Mouse (Mus musculus): Measurements from ENCODE around the gene Hnf4a. TPM values are rescaled to one million over a fixed set of nuclear protein-coding genes. Genes with fewer than 3 reads are reported as not detected.

Hnf4a gene
- polyA plus RNA-seq, 1 experiment, result not detected

DNA sequence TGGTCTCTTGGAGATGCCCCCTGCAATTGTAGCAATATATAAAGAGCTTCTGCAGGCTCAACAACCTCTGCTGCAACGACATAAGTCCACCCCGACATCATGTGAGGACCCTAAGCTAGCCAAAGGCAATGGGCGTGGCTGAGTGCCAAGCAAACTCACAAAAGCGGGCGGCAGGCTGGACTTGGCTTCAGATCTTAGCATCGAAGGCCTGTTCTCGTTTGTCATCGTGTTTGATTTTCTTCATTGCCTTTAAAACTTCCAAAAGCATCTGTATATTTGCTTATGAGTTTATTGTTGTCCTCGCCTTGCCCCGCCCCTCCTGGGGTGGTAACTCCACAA lies 77.4 kb downstream of the Hnf4a start:
- H3K27ac ChIP-seq (replicated peaks; ENCODE audit: low read depth, low read length), result no peak overlapping the region; the same call in 1 of the 2 replicates
- no peak overlapping the region for H3K4me3 ChIP-seq (ENCODE audit: insufficient read depth, low read depth, low read length)
- no peaks in the 10 kb centered on the region; the same call in 1 of the 2 replicates for H3K4me1 ChIP-seq (ENCODE audit: control insufficient read depth, insufficient read depth, insufficient read length, low read length)

DNA sequence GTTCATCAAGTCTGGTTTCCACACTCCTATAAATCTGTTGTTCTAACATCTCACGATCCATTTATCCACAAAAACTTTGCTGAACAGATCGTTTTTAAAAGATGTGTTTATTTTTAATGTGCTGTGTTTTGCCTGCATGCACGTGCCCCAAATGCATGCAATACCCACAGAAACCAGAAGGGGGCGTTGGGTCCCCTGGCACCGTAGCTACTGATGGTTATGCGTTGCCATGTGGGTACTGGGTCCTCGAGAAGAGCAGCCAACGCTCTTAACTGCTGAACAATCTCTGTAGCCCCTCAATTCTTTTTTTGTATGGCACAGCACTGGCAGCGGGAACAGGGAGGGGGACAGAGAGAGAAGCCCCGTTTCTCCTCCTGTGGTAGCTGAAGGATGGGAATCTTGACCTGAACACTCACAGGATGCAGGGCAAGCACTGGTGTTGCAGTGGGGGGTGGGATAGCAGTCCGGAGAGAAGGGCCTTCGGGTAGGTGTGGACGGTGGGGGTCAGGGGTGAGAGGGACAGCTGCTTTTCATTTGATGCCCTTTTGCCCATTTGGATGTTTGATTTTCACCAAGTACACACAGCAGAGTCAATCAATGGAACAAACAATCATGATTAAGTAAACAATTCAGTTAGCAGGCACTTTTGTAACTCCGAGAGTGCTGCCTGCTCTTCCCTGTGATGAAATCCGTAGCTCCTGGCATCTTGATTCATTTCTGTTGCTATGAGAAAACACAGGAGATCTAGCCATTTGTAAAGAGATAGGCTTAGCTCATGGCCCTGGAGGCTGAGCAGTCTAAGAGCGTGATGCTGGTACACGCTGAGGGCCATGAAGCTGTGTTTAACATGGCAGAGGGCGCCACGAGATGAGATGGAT lies 80.0 kb downstream of the Hnf4a start:
- H3K4me1 ChIP-seq (ENCODE audit: control insufficient read depth, insufficient read depth, insufficient read length, low read length), result no peaks in the 10 kb centered on the region; the same call in 1 of the 2 replicates
- no peak overlapping the region for H3K4me3 ChIP-seq (ENCODE audit: insufficient read depth, low read depth, low read length)
- H3K27ac ChIP-seq (replicated peaks; ENCODE audit: low read depth, low read length), result peak overlapping the region; percentile 12; the same call in 1 of the 2 replicates

DNA sequence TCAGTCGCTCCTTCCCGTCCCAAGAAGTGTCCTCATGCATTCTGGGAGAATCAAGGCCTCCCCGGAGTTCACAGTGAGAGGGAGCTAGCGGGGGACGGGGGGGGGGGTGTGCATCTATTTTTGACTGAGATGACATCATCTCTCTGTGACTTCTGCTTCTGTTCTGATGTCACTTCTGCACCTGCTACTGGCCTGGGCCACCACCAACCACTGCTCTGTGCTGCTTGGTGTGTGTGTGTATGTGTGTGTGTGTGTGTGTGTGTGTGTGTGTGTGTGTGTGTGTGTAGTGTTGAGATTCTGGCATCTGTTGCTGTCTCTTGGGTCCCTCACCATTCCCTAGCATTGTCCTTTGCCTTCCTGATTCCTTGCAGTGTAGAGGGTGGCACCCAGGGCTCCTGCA lies 80.9 kb downstream of the Hnf4a start:
- Histone ChIP-seq H3K4me1 (ENCODE audit: control insufficient read depth, insufficient read depth, insufficient read length, low read length) (no peaks in the 10 kb centered on the region; the same call in 1 of the 2 replicates), H3K4me3 (ENCODE audit: insufficient read depth, low read depth, low read length) (no peak overlapping the region), H3K27ac (replicated peaks; ENCODE audit: low read depth, low read length) (no peak overlapping the region)

DNA sequence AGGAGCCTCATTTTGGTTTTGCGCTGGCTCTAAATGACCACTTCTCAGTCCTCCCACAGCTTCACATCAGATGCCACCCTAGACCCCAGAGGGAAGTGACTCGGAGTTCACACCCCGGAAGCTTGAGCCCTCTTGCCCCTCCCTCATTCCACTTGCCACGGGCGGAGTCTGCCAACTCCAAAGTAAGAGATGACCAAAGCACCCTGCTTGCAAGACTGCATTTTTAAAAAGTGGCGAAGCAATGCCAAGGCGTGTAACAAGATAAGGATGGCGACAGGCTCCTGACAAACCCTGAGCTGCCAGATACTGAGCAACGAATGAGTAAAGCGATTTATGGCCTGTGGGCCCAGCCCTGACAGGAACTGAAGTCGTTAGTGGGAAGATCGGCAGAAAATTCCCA lies 83.6 kb downstream of the Hnf4a start:
- Histone ChIP-seq H3K4me3 (ENCODE audit: insufficient read depth, low read depth, low read length) (no peak overlapping the region), H3K27ac (replicated peaks; ENCODE audit: low read depth, low read length) (peak overlapping the region; percentile 75), H3K4me1 (ENCODE audit: control insufficient read depth, insufficient read depth, insufficient read length, low read length) (peaks cover 7% of the 10 kb centered on the region; the same call in 1 of the 2 replicates)

DNA sequence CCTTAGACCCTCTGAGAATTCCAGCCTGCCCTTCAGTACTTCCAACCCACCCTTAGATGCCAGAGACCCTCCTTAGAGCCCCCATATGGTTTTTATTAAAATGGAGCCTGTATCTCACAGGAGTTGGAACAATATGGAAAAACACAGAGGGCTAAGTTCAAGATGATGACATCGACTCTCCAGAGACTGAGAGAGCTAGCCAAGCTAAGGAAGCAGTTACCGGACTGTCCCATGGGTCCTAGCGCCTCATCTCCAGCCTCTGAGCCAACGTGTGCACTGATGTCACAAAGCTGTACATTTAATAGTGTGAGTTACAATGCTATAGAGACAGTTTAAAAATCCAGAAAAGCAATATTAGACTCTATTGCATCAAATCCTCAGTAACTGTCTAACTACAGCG lies 84.4 kb downstream of the Hnf4a start:
- Histone ChIP-seq H3K27ac (replicated peaks; ENCODE audit: low read depth, low read length) (peak overlapping the region; percentile 75), H3K4me3 (ENCODE audit: insufficient read depth, low read depth, low read length) (no peak overlapping the region), H3K4me1 (ENCODE audit: control insufficient read depth, insufficient read depth, insufficient read length, low read length) (peaks cover 7% of the 10 kb centered on the region; the same call in 1 of the 2 replicates)

GRCm38 (mm10) chr2:163592084-163592483 lies 85.5 kb downstream of the Hnf4a start:
- H3K4me1 ChIP-seq (ENCODE audit: control insufficient read depth, insufficient read depth, insufficient read length, low read length), result peaks cover 15% of the 10 kb centered on the region
- H3K27ac ChIP-seq (replicated peaks; ENCODE audit: low read depth, low read length), result no peak overlapping the region
- H3K4me3 ChIP-seq (ENCODE audit: insufficient read depth, low read depth, low read length), result no peak overlapping the region

DNA sequence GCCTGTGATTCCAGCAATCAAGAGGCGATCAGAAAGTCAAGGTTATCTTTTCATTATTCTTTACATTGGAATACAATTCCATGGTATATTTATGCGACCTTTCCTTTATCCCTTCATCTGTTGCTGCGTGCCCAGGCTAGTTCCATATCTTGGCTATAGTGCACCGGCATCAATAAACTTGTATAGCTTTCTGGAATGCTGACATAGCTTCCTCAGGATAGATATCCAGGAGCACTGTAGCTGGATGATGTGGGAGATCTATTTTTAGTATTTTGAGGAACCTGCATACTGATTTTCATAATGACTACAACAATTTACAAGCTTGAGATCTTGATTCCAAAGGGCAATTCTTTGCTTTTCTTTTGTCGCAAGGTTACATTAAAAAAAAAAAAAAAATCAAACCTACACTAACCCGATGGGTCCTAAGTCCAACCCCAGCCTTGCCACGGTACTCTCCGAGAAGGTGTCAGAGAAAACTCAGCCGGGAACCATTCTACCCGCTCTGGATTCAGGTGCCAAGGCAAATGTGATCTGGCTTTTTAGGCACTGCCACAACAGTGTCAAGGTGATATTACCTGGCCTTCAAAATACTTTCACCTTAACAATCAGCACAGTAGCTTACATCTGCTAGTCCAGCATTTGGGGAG lies 87.2 kb downstream of the Hnf4a start:
- peaks cover 15% of the 10 kb centered on the region for H3K4me1 ChIP-seq (ENCODE audit: control insufficient read depth, insufficient read depth, insufficient read length, low read length)
- H3K4me3 ChIP-seq (ENCODE audit: insufficient read depth, low read depth, low read length), result no peak overlapping the region
- no peak overlapping the region for H3K27ac ChIP-seq (replicated peaks; ENCODE audit: low read depth, low read length)

DNA sequence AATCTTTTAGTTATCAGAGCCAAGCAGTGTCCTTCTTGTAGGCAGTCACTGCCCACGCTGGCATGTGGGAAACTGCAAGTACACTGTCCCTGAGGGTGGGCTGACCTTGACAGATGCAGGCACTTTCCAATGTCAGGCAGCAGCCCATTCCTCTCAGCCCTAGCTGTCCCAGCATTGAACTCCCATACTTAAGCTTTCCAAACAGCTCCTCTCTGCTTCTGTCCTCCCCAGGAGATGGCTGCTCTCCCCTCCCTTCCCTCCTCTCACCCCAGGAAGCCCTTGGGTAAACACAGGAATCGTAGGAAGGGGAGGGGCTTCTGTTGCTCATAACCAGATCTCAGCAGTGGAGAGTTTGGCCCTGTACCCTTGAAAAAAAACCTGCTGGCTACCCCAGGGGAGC lies 88.5 kb downstream of the Hnf4a start:
- Histone ChIP-seq H3K4me3 (ENCODE audit: insufficient read depth, low read depth, low read length) (no peak overlapping the region), H3K27ac (replicated peaks; ENCODE audit: low read depth, low read length) (peak overlapping the region; percentile 99), H3K4me1 (ENCODE audit: control insufficient read depth, insufficient read depth, insufficient read length, low read length) (peaks cover 15% of the 10 kb centered on the region)

- no peak overlapping the region for H3K4me3 ChIP-seq (ENCODE audit: insufficient read depth, low read depth, low read length)
- H3K27ac ChIP-seq (replicated peaks; ENCODE audit: low read depth, low read length), result peak overlapping the region; percentile 99
- H3K4me1 ChIP-seq (ENCODE audit: control insufficient read depth, insufficient read depth, insufficient read length, low read length), result peaks cover 15% of the 10 kb centered on the region
These were observed 89.7 kb downstream of the Hnf4a start for GRCm38 (mm10) chr2:163596057-163596872.

DNA sequence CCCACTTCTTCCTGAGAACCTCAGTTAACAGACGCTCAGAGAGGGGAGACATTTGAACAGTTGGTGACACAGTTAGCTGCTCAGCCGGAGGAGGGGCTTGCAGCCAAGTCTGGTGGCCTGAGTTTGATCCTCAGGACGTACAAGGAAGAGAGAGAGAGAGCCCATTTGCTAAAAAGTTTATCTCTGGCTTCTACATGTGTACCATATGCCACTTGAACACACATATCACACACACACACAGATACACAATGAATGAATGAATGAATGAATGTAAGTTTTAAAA lies 90.2 kb downstream of the Hnf4a start:
- no peak overlapping the region for H3K4me3 ChIP-seq (ENCODE audit: insufficient read depth, low read depth, low read length)
- H3K4me1 ChIP-seq (ENCODE audit: control insufficient read depth, insufficient read depth, insufficient read length, low read length), result peaks cover 18% of the 10 kb centered on the region
- peak overlapping the region; percentile 96 for H3K27ac ChIP-seq (replicated peaks; ENCODE audit: low read depth, low read length)

- Histone ChIP-seq H3K4me1 (ENCODE audit: control insufficient read depth, insufficient read depth, insufficient read length, low read length) (peaks cover 18% of the 10 kb centered on the region), H3K4me3 (ENCODE audit: insufficient read depth, low read depth, low read length) (no peak overlapping the region), H3K27ac (replicated peaks; ENCODE audit: low read depth, low read length) (no peak overlapping the region)
These were observed 91.1 kb downstream of the Hnf4a start for GRCm38 (mm10) chr2:163597661-163598060.

- H3K27ac ChIP-seq (replicated peaks; ENCODE audit: low read depth, low read length), result no peak overlapping the region
- H3K4me1 ChIP-seq (ENCODE audit: control insufficient read depth, insufficient read depth, insufficient read length, low read length), result peaks cover 18% of the 10 kb centered on the region
- no peak overlapping the region for H3K4me3 ChIP-seq (ENCODE audit: insufficient read depth, low read depth, low read length)
These were observed 92.6 kb downstream of the Hnf4a start for GRCm38 (mm10) chr2:163599226-163599625.

- Histone ChIP-seq H3K4me1 (ENCODE audit: control insufficient read depth, insufficient read depth, insufficient read length, low read length) (peaks cover 14% of the 10 kb centered on the region), H3K27ac (replicated peaks; ENCODE audit: low read depth, low read length) (no peak overlapping the region), H3K4me3 (ENCODE audit: insufficient read depth, low read depth, low read length) (no peak overlapping the region)
These were observed 94.5 kb downstream of the Hnf4a start for GRCm38 (mm10) chr2:163601066-163601465.

GRCm38 (mm10) chr2:163601712-163602100 lies 95.1 kb downstream of the Hnf4a start:
- Histone ChIP-seq H3K27ac (replicated peaks; ENCODE audit: low read depth, low read length) (no peak overlapping the region; the same call in 1 of the 2 replicates), H3K4me3 (ENCODE audit: insufficient read depth, low read depth, low read length) (peak overlapping the region; percentile 88; the same call in 1 of the 2 replicates), H3K4me1 (ENCODE audit: control insufficient read depth, insufficient read depth, insufficient read length, low read length) (peaks cover 8% of the 10 kb centered on the region)
